Mouse (Mus musculus): ENCODE data around the gene Ppp1r12c. TPM values are rescaled to one million over a fixed set of nuclear protein-coding genes. Genes with fewer than 3 reads are reported as not detected.

Ppp1r12c gene
- 22.1 and 31.6 TPM in 2 replicates for polyA plus RNA-seq (2015; fragmentation: Nextera tagmentation; extraction: Ambion mirVana)

DNA sequence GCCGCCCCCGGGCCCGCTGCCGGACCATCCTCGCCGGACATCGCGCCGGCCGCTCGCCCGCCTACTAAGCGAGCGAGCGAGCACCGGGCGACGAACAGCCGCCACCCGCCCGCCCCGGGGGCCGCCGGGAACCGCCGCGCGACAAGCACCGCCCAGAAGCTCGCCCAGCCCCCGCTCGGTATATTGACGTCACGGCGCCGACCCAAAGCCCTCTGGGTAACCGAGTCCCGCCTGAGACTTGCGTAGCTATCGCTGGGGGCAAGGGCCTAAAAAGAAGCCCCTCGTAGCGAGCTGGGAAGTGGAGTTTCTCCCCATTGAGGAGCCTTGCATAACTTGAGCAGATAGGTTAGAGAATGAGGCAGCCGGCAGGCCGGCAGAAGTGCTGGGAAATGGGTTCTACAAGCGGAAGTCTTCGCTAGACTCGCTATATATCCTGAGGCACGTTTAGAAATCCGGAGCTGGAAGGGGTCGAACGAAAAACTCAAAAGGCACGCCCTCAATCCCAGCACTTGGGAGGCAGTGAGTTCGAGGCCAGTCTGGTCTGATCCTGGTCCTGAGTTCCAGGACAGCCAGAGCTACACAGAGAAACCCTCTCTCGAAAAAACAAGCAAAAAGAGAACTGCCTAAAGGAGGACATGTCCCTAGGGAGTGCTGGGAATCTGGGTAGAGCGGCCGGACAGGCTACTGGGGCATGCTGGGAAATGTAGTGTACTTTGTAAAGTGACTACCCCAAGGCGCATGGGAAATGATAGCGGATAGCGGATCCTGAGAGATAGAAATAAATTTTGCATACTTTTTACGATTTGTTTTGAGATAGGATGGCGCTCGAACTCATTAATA is at the start of gene Ppp1r12c:
Gene Ppp1r12c, minus strand, starts transcription at position 123 of the 840 bp plus-strand sequence.
- Histone ChIP-seq H3K4me3 (ENCODE audit: low read length) (peak within 1 kb of the TSS; percentile 66), H3K4me1 (ENCODE audit: insufficient read depth, low read length) (peaks cover 34% of the 10 kb centered on the region), H3K27ac (ENCODE audit: low read length) (peak within 1 kb of the TSS; percentile 95), H3K36me3 (ENCODE audit: insufficient read depth, low read length) (no peaks in the 10 kb centered on the region), H3K27me3 (ENCODE audit: insufficient read depth, low read length) (no peaks in the 10 kb centered on the region), H3K9ac (replicated peaks; ENCODE audit: low read length) (peak within 1 kb of the TSS; percentile 90), H3K9me3 (ENCODE audit: low read length) (no peaks in the 10 kb centered on the region), H3K4me2 (replicated peaks; ENCODE audit: low read depth, low read length) (peak within 1 kb of the TSS; percentile 70)
- peak; percentile 93 for ATAC-seq (ENCODE audit: low FRiP score, low TSS enrichment)
- 1% methylated on average over 56 of the region's 62 CpGs for WGBS

DNA sequence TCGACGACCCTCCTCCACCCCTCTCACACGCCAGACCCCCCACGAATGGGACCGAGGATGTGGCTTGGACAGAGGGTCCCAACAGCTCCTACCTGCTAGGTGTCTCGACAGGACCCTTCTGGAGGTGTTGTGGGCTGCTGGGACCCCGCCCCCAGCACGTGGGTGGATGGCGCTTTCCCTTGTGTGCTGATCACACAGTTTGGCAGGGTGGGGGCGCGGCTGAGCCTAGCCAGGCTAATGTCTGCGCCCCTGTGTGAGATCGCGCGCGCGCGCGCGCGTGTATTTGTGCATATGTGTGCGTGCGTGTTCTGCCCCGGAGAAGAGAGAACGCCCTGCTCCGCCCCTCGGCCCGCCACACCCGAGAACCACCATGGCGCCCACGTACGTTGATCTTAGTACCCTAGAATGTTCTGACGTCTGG is 45.8 kb upstream of the Ppp1r12c start, which contains the start of gene Syt5:
Gene Syt5, minus strand, starts transcription at position 321 of the 421 bp plus-strand sequence.
- peaks cover 14% of the 10 kb centered on the region for H3K4me1 ChIP-seq (ENCODE audit: insufficient read depth, low read length)
- peak within 1 kb of the TSS; percentile 44 for H3K4me3 ChIP-seq (ENCODE audit: low read length)
- WGBS: 7% methylated on average over 33 of the region's 33 CpGs
- H3K4me2 ChIP-seq (replicated peaks; ENCODE audit: low read depth, low read length): peak within 1 kb of the TSS; percentile 66
- ATAC-seq (ENCODE audit: low FRiP score, low TSS enrichment): peak; percentile 49; the same call in 1 of the 2 replicates
- H3K36me3 ChIP-seq (ENCODE audit: insufficient read depth, low read length): no peaks in the 10 kb centered on the region
- H3K9ac ChIP-seq (replicated peaks; ENCODE audit: low read length): peak within 1 kb of the TSS; percentile 48
- no peaks in the 10 kb centered on the region for H3K9me3 ChIP-seq (ENCODE audit: low read length)
- no peak within 1 kb of the TSS for H3K27ac ChIP-seq (ENCODE audit: low read length)
- no peaks in the 10 kb centered on the region for H3K27me3 ChIP-seq (ENCODE audit: insufficient read depth, low read length)

DNA sequence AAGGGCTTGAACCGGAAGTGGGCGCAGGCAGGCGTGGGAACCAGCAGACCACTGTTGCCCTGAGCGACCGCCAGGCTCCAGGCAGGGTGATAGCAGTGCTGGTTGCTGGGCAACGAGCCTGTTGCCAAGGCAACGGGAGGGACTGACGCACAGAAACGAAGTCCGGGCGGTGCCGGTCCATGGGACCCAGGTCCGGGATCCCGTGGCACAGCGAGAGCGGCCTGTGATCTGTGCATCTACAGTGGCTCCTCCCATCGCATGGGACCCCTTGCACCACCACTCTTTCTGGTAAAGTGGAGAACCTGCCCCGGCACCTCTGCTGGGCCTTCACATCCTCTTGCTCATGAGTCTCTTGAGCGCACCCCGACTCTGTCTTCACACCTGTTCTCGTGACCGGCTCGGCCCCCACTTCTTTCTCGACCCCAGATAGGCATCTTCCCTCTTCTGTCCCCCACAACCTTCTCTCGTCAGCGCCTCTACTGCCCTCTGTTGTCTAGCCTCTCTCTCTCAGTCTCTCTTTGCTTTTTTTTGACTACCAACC is 45.2 kb upstream of the Ppp1r12c start:
- no peaks in the 10 kb centered on the region for H3K9me3 ChIP-seq (ENCODE audit: low read length)
- no peak overlapping the region for H3K27ac ChIP-seq (ENCODE audit: low read length)
- peaks cover 14% of the 10 kb centered on the region for H3K4me1 ChIP-seq (ENCODE audit: insufficient read depth, low read length)
- peak overlapping the region; percentile 44 for H3K4me3 ChIP-seq (ENCODE audit: low read length)
- H3K9ac ChIP-seq (replicated peaks; ENCODE audit: low read length): 0 out of 2 replicates have a peak overlapping the region, but pooled peaks have one; percentile 41
- H3K36me3 ChIP-seq (ENCODE audit: insufficient read depth, low read length): no peaks in the 10 kb centered on the region
- H3K27me3 ChIP-seq (ENCODE audit: insufficient read depth, low read length): no peaks in the 10 kb centered on the region
- peak overlapping the region; percentile 66 for H3K4me2 ChIP-seq (replicated peaks; ENCODE audit: low read depth, low read length)
- ATAC-seq (ENCODE audit: low FRiP score, low TSS enrichment): peak; percentile 80
- WGBS: 3% methylated on average over 26 of the region's 26 CpGs

DNA sequence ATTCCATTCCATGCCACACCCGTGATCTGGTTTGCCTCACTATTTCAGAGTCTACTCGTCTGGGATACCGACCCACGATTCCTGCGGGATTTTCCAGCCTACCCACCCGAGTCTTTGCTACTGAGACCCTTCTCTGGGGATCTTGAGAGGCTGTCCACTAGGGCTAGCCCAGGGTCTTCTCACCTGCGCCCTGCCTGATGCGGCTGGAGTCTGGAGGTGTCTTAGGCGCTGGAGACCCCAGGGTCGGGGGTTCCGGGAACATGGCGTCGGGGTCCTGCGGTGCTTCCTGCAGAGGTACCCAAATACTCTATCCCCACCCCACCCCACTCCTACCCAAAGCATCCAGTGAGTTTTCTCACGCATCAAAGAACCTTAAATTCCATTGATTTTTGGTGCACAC is 44.6 kb upstream of the Ppp1r12c start:
- Histone ChIP-seq H3K27me3 (ENCODE audit: insufficient read depth, low read length) (no peaks in the 10 kb centered on the region), H3K4me3 (ENCODE audit: low read length) (no peak overlapping the region), H3K9me3 (ENCODE audit: low read length) (no peaks in the 10 kb centered on the region), H3K4me1 (ENCODE audit: insufficient read depth, low read length) (peaks cover 14% of the 10 kb centered on the region), H3K27ac (ENCODE audit: low read length) (no peak overlapping the region), H3K4me2 (replicated peaks; ENCODE audit: low read depth, low read length) (peak overlapping the region; percentile 66), H3K9ac (replicated peaks; ENCODE audit: low read length) (no peak overlapping the region), H3K36me3 (ENCODE audit: insufficient read depth, low read length) (no peaks in the 10 kb centered on the region)
- 0 out of 2 replicates have a peak, but pooled peaks have one; percentile 3 for ATAC-seq (ENCODE audit: low FRiP score, low TSS enrichment)
- WGBS: 78% methylated on average over 15 of the region's 15 CpGs

DNA sequence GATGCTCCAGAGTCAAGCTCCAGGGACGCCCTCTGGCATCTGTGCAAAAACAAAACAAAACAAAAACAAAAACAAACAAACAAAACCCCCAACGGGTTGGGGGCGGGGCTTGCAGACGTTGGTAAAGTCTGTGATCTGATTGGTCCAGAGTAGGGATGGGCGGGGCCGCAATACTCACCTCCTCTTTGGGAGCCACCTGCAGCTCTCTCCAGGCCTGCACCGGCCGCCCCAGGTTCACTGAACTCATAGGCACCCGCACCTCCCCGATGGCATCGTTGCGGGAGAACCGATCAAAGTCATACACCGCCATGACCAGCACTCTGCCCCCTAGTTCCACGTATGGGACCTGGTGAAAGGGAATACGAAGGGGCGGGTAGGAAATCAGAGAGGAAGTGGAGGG is 40.5 kb upstream of the Ppp1r12c start:
- no peak for ATAC-seq (ENCODE audit: low FRiP score, low TSS enrichment)
- Histone ChIP-seq H3K9ac (replicated peaks; ENCODE audit: low read length) (no peak overlapping the region), H3K9me3 (ENCODE audit: low read length) (no peaks in the 10 kb centered on the region), H3K36me3 (ENCODE audit: insufficient read depth, low read length) (no peaks in the 10 kb centered on the region), H3K27ac (ENCODE audit: low read length) (no peak overlapping the region), H3K4me1 (ENCODE audit: insufficient read depth, low read length) (peaks cover 9% of the 10 kb centered on the region), H3K4me2 (replicated peaks; ENCODE audit: low read depth, low read length) (no peak overlapping the region), H3K4me3 (ENCODE audit: low read length) (no peak overlapping the region), H3K27me3 (ENCODE audit: insufficient read depth, low read length) (no peaks in the 10 kb centered on the region)
- 34% methylated on average over 17 of the region's 17 CpGs for WGBS

DNA sequence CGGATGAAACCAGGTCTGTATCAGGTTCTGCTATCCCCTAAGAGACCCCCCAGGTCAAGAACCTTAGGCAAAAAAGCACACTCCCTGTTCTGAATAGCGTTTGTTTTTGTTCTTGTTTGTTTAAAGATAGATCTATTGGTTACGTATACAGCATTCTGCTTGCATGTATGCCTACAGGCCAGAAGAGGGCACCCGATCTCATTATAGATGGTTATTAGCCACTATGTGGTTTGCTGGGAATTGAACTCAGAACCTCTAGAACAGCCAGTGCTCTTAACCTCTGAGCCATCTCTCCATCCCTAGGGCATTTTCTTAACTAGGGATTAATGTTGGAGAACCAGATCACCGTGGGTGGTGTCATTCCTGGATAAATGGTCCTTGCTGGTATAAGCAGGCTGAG is 39.9 kb upstream of the Ppp1r12c start:
- no peak for ATAC-seq (ENCODE audit: low FRiP score, low TSS enrichment)
- WGBS: 74% methylated on average over 5 of the region's 5 CpGs

DNA sequence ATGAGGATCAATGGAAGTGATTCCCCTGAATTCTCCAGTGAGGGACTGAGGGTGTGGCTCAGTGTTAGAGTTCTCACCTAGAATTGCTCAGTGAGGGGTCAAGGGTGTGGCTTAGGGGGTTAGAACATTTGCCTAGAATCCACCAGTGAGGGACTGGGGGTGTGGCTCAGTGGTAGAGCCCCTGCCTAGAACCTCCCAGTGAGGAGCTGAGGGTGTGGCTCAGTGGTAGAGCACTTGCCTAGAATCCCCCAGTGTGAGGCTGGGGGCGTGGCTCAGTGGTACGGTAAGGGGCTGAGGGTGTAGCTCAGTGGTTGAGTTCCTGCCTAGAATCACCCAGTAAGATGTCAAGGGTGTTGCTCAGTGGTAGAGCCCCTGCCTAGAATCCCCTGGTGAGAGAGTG is 37.5 kb upstream of the Ppp1r12c start:
- no peak overlapping the region for H3K27ac ChIP-seq (ENCODE audit: low read length)
- WGBS: 77% methylated on average over 2 of the region's 2 CpGs
- H3K27me3 ChIP-seq (ENCODE audit: insufficient read depth, low read length): no peaks in the 10 kb centered on the region
- H3K4me2 ChIP-seq (replicated peaks; ENCODE audit: low read depth, low read length): no peak overlapping the region
- H3K36me3 ChIP-seq (ENCODE audit: insufficient read depth, low read length): no peaks in the 10 kb centered on the region
- no peak overlapping the region for H3K4me3 ChIP-seq (ENCODE audit: low read length)
- H3K9me3 ChIP-seq (ENCODE audit: low read length): no peaks in the 10 kb centered on the region
- H3K4me1 ChIP-seq (ENCODE audit: insufficient read depth, low read length): no peaks in the 10 kb centered on the region
- H3K9ac ChIP-seq (replicated peaks; ENCODE audit: low read length): no peak overlapping the region
- ATAC-seq (ENCODE audit: low FRiP score, low TSS enrichment): no peak

More for the DNA sequence above, 39.9 kb upstream of the Ppp1r12c start:
- Histone ChIP-seq H3K27me3 (ENCODE audit: insufficient read depth, low read length) (no peaks in the 10 kb centered on the region), H3K4me2 (replicated peaks; ENCODE audit: low read depth, low read length) (no peak overlapping the region), H3K9me3 (ENCODE audit: low read length) (no peaks in the 10 kb centered on the region), H3K27ac (ENCODE audit: low read length) (no peak overlapping the region), H3K9ac (replicated peaks; ENCODE audit: low read length) (no peak overlapping the region), H3K4me1 (ENCODE audit: insufficient read depth, low read length) (peaks cover 2% of the 10 kb centered on the region), H3K4me3 (ENCODE audit: low read length) (no peak overlapping the region), H3K36me3 (ENCODE audit: insufficient read depth, low read length) (no peaks in the 10 kb centered on the region)

DNA sequence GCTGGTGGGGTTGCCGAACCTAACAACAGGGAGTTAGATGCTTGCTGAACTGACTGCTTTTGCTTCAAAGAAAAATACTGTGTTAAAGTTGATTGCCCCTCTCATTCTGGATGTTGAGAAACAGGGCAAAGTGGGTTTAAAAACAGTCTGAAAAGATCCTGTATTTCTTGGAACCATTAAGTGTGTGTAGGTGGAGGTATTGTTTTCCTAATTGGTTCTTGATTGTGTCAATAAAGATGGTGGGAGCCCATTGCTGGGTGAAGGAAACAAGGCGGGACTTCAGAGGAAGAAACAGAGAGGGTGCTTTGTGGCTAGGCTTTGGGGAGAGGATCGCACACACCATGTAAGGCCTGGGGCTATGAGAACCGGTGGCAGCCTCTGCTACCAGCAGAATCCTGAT is 35.7 kb upstream of the Ppp1r12c start:
- no peak overlapping the region for H3K4me2 ChIP-seq (replicated peaks; ENCODE audit: low read depth, low read length)
- ATAC-seq (ENCODE audit: low FRiP score, low TSS enrichment): no peak
- H3K27ac ChIP-seq (ENCODE audit: low read length): no peak overlapping the region
- no peaks in the 10 kb centered on the region for H3K9me3 ChIP-seq (ENCODE audit: low read length)
- no peaks in the 10 kb centered on the region for H3K36me3 ChIP-seq (ENCODE audit: insufficient read depth, low read length)
- H3K27me3 ChIP-seq (ENCODE audit: insufficient read depth, low read length): no peaks in the 10 kb centered on the region
- H3K4me3 ChIP-seq (ENCODE audit: low read length): no peak overlapping the region
- no peaks in the 10 kb centered on the region for H3K4me1 ChIP-seq (ENCODE audit: insufficient read depth, low read length)
- no peak overlapping the region for H3K9ac ChIP-seq (replicated peaks; ENCODE audit: low read length)
- 43% methylated on average over 4 of the region's 4 CpGs for WGBS

DNA sequence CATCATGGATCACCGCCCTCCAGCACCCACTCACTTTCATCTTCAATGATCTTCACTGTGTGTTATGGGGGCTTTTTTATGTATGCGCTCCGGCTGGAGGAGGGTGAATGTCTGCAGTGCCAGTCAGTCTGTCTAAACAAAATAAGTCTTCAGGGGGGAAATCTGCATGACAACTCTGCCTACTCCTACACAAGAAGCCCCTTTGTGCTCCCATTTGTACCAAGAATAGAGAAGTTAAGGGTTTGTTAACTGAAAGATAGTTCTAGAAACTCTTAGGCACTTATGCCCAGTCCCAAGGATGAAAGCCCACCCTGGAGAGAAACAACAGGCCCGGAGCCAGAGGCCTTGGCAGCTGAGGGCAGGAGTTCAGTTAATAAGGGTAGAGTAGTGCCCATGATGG is 34.9 kb upstream of the Ppp1r12c start:
- Histone ChIP-seq H3K4me2 (replicated peaks; ENCODE audit: low read depth, low read length) (no peak overlapping the region), H3K4me3 (ENCODE audit: low read length) (no peak overlapping the region), H3K4me1 (ENCODE audit: insufficient read depth, low read length) (peaks cover 3% of the 10 kb centered on the region; the same call in 1 of the 2 replicates), H3K27me3 (ENCODE audit: insufficient read depth, low read length) (no peaks in the 10 kb centered on the region), H3K27ac (ENCODE audit: low read length) (no peak overlapping the region), H3K36me3 (ENCODE audit: insufficient read depth, low read length) (no peaks in the 10 kb centered on the region), H3K9ac (replicated peaks; ENCODE audit: low read length) (no peak overlapping the region), H3K9me3 (ENCODE audit: low read length) (no peaks in the 10 kb centered on the region)
- 82% methylated on average over 4 of the region's 4 CpGs for WGBS
- ATAC-seq (ENCODE audit: low FRiP score, low TSS enrichment): no peak
